Mouse (Mus musculus): ENCODE results near the gene Stx8.

DNA sequence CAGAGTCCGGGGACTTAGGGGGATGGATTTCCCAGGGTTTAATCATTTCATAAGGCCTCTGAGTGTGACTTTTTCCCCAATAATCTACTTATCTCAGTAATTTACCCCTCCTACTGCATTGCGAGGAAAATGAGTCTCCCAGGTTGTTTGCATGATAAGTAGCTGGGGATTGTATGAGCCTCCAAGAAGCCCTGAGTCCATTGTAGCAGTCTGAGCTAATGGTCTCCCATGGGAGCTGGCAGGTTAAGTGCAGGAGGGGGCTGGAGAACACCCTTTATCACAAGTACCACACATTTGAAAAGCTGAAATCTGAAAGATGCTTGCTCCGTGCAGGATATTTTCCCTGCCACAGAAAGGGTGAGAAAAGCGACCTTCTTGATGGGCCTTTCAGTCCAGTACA, 193.9 kb downstream of the Stx8 start:
- TF ChIP-seq CTCF (IDR thresholded peaks at IDR 0.05; ENCODE audit: low read depth, low read length) (no peak), POLR2A (IDR thresholded peaks at IDR 0.05; ENCODE audit: extremely low read depth, insufficient read depth, low read length) (no peak)
